Mouse (Mus musculus): ENCODE measurements around the gene Cdh13. TPM values are rescaled to one million over a fixed set of nuclear protein-coding genes. Genes with fewer than 3 reads are reported as not detected.

Cdh13 gene
- total RNA-seq (2023) = not detected

GRCm38 (mm10) chr8:118283600-118284111 lies at the start of gene Cdh13:
Gene Cdh13 (plus strand): TSS chr8:118283733.

GRCm38 (mm10) chr8:119344190-119344856 lies 1060.8 kb downstream of the Cdh13 start, which contains the start of gene Hsbp1:
Gene Hsbp1 (plus strand): TSS chr8:119344488.

